Mouse (Mus musculus): ENCODE measurements around the gene Dbnl.

DNA sequence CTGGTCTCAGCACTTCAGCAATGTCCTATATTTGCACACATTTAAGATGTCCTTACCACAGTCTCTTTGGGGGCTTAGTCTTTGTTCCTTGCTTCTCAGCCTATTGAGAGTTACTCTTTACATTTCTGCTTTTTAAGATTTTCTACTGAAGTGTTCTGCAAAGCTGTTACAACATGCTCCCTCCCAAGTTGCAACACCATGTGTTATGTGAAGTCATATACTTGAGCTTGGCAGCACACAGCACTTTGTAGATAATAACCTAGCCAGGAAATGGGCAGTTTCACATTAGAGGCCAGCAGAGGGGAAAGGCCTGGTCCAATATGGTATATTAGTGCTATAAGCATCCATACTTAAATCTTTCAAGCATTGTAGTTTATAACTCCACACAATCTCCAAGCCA lies 2.6 kb upstream of the Dbnl start:
- no peak for TF ChIP-seq CTCF (IDR thresholded peaks at IDR 0.05; ENCODE audit: extremely low read depth, insufficient read length, insufficient replicate concordance, low read depth, low read length)
- no peak for TF ChIP-seq POLR2A (IDR thresholded peaks at IDR 0.05; ENCODE audit: low read depth, low read length)

Data from small intestine, adult 2 months (tissue).